Mouse (Mus musculus): ENCODE measurements around the gene Camsap2. TPM values are rescaled to one million over a fixed set of nuclear protein-coding genes. Genes with fewer than 3 reads are reported as not detected.

Gene Camsap2
- polyA plus RNA-seq, 1 experiment from 2014 or later = 11.7 TPM

GRCm38 (mm10) chr1:136333512-136333911 lies 12.4 kb downstream of the Camsap2 start:
- Histone ChIP-seq H3K4me1 (peaks cover 4% of the 10 kb centered on the region), H3K36me3 (peaks cover 43% of the 10 kb centered on the region), H3K9me3 (replicated peaks) (no peaks in the 10 kb centered on the region), H3K27ac (no peak overlapping the region), H3K4me3 (no peak overlapping the region), H3K27me3 (ENCODE audit: low read depth, poor library complexity, severe bottlenecking) (no peaks in the 10 kb centered on the region)
- DNase-seq (ENCODE audit: low spot score) = no peak
- 96% methylated on average over 3 of the region's 3 CpGs for WGBS

- Histone ChIP-seq H3K4me1 (peaks cover 9% of the 10 kb centered on the region), H3K4me3 (no peak overlapping the region), H3K27me3 (ENCODE audit: low read depth, poor library complexity, severe bottlenecking) (no peaks in the 10 kb centered on the region), H3K27ac (no peak overlapping the region), H3K36me3 (peaks cover 44% of the 10 kb centered on the region), H3K9me3 (replicated peaks) (no peaks in the 10 kb centered on the region)
- no peak for DNase-seq (ENCODE audit: low spot score)
- 83% methylated on average over 7 of the region's 7 CpGs for WGBS
These were observed 12.8 kb downstream of the Camsap2 start for GRCm38 (mm10) chr1:136333071-136333470.

- no peak for DNase-seq (ENCODE audit: low spot score)
- no peak overlapping the region for H3K4me3 ChIP-seq
- H3K27ac ChIP-seq = no peak overlapping the region
- 94% methylated on average over 4 of the region's 4 CpGs for WGBS
- H3K9me3 ChIP-seq (replicated peaks) = no peaks in the 10 kb centered on the region
- no peaks in the 10 kb centered on the region for H3K27me3 ChIP-seq (ENCODE audit: low read depth, poor library complexity, severe bottlenecking)
- peaks cover 44% of the 10 kb centered on the region for H3K36me3 ChIP-seq
- H3K4me1 ChIP-seq = peaks cover 19% of the 10 kb centered on the region
These were observed 14.1 kb downstream of the Camsap2 start for GRCm38 (mm10) chr1:136331836-136332235.

GRCm38 (mm10) chr1:136329426-136329825 lies 16.5 kb downstream of the Camsap2 start:
- H3K9me3 ChIP-seq (replicated peaks) = no peaks in the 10 kb centered on the region
- no peak overlapping the region for H3K27ac ChIP-seq
- peaks cover 38% of the 10 kb centered on the region for H3K36me3 ChIP-seq
- peaks cover 33% of the 10 kb centered on the region for H3K4me1 ChIP-seq
- DNase-seq (ENCODE audit: low spot score) = no peak
- H3K27me3 ChIP-seq (ENCODE audit: low read depth, poor library complexity, severe bottlenecking) = no peaks in the 10 kb centered on the region
- 88% methylated on average over 4 of the region's 4 CpGs for WGBS
- H3K4me3 ChIP-seq = no peak overlapping the region

GRCm38 (mm10) chr1:136328640-136329039 lies 17.3 kb downstream of the Camsap2 start:
- peaks cover 33% of the 10 kb centered on the region for H3K4me1 ChIP-seq
- no peak overlapping the region for H3K4me3 ChIP-seq
- no peaks in the 10 kb centered on the region for H3K9me3 ChIP-seq (replicated peaks)
- peaks cover 44% of the 10 kb centered on the region for H3K36me3 ChIP-seq
- WGBS = 16% methylated on average over 2 of the region's 2 CpGs
- H3K27me3 ChIP-seq (ENCODE audit: low read depth, poor library complexity, severe bottlenecking) = no peaks in the 10 kb centered on the region
- peak overlapping the region; percentile 68; the same call in 1 of the 2 replicates for H3K27ac ChIP-seq
- peak; percentile 59 for DNase-seq (ENCODE audit: low spot score)

GRCm38 (mm10) chr1:136327638-136328037 lies 18.3 kb downstream of the Camsap2 start:
- no peak overlapping the region for H3K27ac ChIP-seq
- no peaks in the 10 kb centered on the region for H3K27me3 ChIP-seq (ENCODE audit: low read depth, poor library complexity, severe bottlenecking)
- peaks cover 33% of the 10 kb centered on the region for H3K4me1 ChIP-seq
- DNase-seq (ENCODE audit: low spot score) = no peak
- no peak overlapping the region for H3K4me3 ChIP-seq
- H3K36me3 ChIP-seq = peaks cover 50% of the 10 kb centered on the region
- WGBS = 70% methylated on average over 3 of the region's 3 CpGs
- no peaks in the 10 kb centered on the region for H3K9me3 ChIP-seq (replicated peaks)

- Histone ChIP-seq H3K36me3 (peaks cover 52% of the 10 kb centered on the region), H3K4me3 (no peak overlapping the region), H3K27me3 (ENCODE audit: low read depth, poor library complexity, severe bottlenecking) (no peaks in the 10 kb centered on the region), H3K9me3 (replicated peaks) (no peaks in the 10 kb centered on the region), H3K27ac (peak overlapping the region; percentile 62; the same call in 1 of the 2 replicates), H3K4me1 (peaks cover 33% of the 10 kb centered on the region)
- DNase-seq (ENCODE audit: low spot score) = no peak
- WGBS = 19% methylated on average over 4 of the region's 4 CpGs
These were observed 20.0 kb downstream of the Camsap2 start for GRCm38 (mm10) chr1:136325933-136326332.

- no peaks in the 10 kb centered on the region for H3K27me3 ChIP-seq (ENCODE audit: low read depth, poor library complexity, severe bottlenecking)
- H3K36me3 ChIP-seq = peaks cover 38% of the 10 kb centered on the region
- H3K27ac ChIP-seq = no peak overlapping the region
- H3K9me3 ChIP-seq (replicated peaks) = no peaks in the 10 kb centered on the region
- no peak overlapping the region for H3K4me3 ChIP-seq
- DNase-seq (ENCODE audit: low spot score) = no peak
- H3K4me1 ChIP-seq = peaks cover 19% of the 10 kb centered on the region
- WGBS = 92% methylated on average over 4 of the region's 4 CpGs
These were observed 23.6 kb downstream of the Camsap2 start for GRCm38 (mm10) chr1:136322331-136322730.

- Histone ChIP-seq H3K4me3 (no peak overlapping the region), H3K27ac (no peak overlapping the region), H3K27me3 (ENCODE audit: low read depth, poor library complexity, severe bottlenecking) (no peaks in the 10 kb centered on the region), H3K36me3 (peaks cover 15% of the 10 kb centered on the region), H3K4me1 (no peaks in the 10 kb centered on the region), H3K9me3 (replicated peaks) (no peaks in the 10 kb centered on the region)
- DNase-seq (ENCODE audit: low spot score) = no peak
These were observed 29.6 kb downstream of the Camsap2 start for GRCm38 (mm10) chr1:136316317-136316716.

- no peaks in the 10 kb centered on the region for H3K36me3 ChIP-seq
- 89% methylated on average over 5 of the region's 5 CpGs for WGBS
- DNase-seq (ENCODE audit: low spot score) = no peak
- H3K9me3 ChIP-seq (replicated peaks) = no peaks in the 10 kb centered on the region
- H3K4me1 ChIP-seq = 0 out of 2 replicates have a peak, but pooled peaks cover 2% of the 10 kb centered on the region
- H3K27ac ChIP-seq = no peak overlapping the region
- no peaks in the 10 kb centered on the region for H3K27me3 ChIP-seq (ENCODE audit: low read depth, poor library complexity, severe bottlenecking)
- H3K4me3 ChIP-seq = no peak overlapping the region
These were observed 36.7 kb downstream of the Camsap2 start for GRCm38 (mm10) chr1:136309193-136309592.

GRCm38 (mm10) chr1:136306424-136306823 lies 39.5 kb downstream of the Camsap2 start:
- WGBS = 85% methylated on average over 3 of the region's 3 CpGs
- H3K27ac ChIP-seq = no peak overlapping the region
- peaks cover 15% of the 10 kb centered on the region for H3K36me3 ChIP-seq
- no peaks in the 10 kb centered on the region for H3K9me3 ChIP-seq (replicated peaks)
- no peak overlapping the region for H3K4me3 ChIP-seq
- no peak for DNase-seq (ENCODE audit: low spot score)
- 0 out of 2 replicates have a peak, but pooled peaks cover 2% of the 10 kb centered on the region for H3K4me1 ChIP-seq
- H3K27me3 ChIP-seq (ENCODE audit: low read depth, poor library complexity, severe bottlenecking) = no peaks in the 10 kb centered on the region

- Histone ChIP-seq H3K27ac (no peak overlapping the region), H3K36me3 (peaks cover 38% of the 10 kb centered on the region), H3K27me3 (ENCODE audit: low read depth, poor library complexity, severe bottlenecking) (no peaks in the 10 kb centered on the region), H3K4me1 (no peaks in the 10 kb centered on the region), H3K9me3 (replicated peaks) (no peaks in the 10 kb centered on the region), H3K4me3 (no peak overlapping the region)
- DNase-seq (ENCODE audit: low spot score) = no peak
These were observed 51.9 kb downstream of the Camsap2 start for GRCm38 (mm10) chr1:136293961-136294360.

GRCm38 (mm10) chr1:136289803-136290202 lies 56.1 kb downstream of the Camsap2 start:
- no peak overlapping the region for H3K27ac ChIP-seq
- H3K27me3 ChIP-seq (ENCODE audit: low read depth, poor library complexity, severe bottlenecking) = no peaks in the 10 kb centered on the region
- H3K9me3 ChIP-seq (replicated peaks) = no peaks in the 10 kb centered on the region
- H3K36me3 ChIP-seq = peaks cover 38% of the 10 kb centered on the region
- H3K4me1 ChIP-seq = no peaks in the 10 kb centered on the region
- H3K4me3 ChIP-seq = no peak overlapping the region
- 90% methylated on average over 1 of the region's 1 CpGs for WGBS
- no peak for DNase-seq (ENCODE audit: low spot score)

GRCm38 (mm10) chr1:136277366-136277765 lies 68.5 kb downstream of the Camsap2 start:
- DNase-seq (ENCODE audit: low spot score) = no peak
- Histone ChIP-seq H3K27me3 (ENCODE audit: low read depth, poor library complexity, severe bottlenecking) (no peaks in the 10 kb centered on the region), H3K36me3 (peaks cover 99% of the 10 kb centered on the region), H3K27ac (no peak overlapping the region), H3K9me3 (replicated peaks) (no peaks in the 10 kb centered on the region), H3K4me1 (no peaks in the 10 kb centered on the region), H3K4me3 (no peak overlapping the region)
- 89% methylated on average over 8 of the region's 8 CpGs for WGBS

All from limb, embryonic 10.5 days (tissue).